Mouse (Mus musculus) heart, adult 11 months (tissue): ENCODE data around the gene Vmn1r75.

ENCODE experiments used
- DNase-seq: peaks from one replicate; pipeline ENCODE4 v3.0.0; 2022

The Vmn1r75 gene

DNA sequence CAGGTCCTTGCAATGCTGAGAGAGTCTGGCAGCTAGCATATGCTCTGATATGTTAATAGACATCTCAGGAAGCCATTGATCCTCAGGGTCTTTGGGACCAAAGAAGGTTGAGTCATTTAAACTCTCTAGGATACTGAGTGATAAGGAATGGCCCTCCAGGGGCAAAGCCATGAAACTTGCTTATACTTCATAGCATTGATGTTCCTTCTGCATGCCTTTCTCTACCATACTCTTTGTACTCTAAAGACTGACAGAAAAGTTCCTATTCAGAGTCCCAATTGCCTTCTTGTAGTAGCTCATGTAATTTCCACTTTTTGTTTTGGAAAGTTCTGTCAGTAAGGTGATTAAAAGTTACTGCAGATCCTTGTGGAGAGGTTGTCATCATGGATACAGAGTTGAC, at the start of gene Vmn1r75:
Gene Vmn1r75 (plus strand): TSS at position 301 of the 400 bp plus-strand sequence.
- no peak for DNase-seq

- no peak for DNase-seq
These were observed 40.8 kb upstream of the Vmn1r75 start, which contains the start of gene Vmn1r74 for GRCm38 (mm10) chr7:11833680-11834079. TSS of gene Vmn1r74 (plus strand) at chr7:11833980.
